Mouse (Mus musculus): ENCODE measurements around the gene Pank3. TPM values are rescaled to one million over a fixed set of nuclear protein-coding genes. Genes with fewer than 3 reads are reported as not detected.
A peak's percentile ranks its signal among the peaks of the same experiment; 100 is the strongest.

Pank3 gene
- 18.8 and 27.0 TPM in 2 replicates for total RNA-seq (2012; rRNA removed)

DNA sequence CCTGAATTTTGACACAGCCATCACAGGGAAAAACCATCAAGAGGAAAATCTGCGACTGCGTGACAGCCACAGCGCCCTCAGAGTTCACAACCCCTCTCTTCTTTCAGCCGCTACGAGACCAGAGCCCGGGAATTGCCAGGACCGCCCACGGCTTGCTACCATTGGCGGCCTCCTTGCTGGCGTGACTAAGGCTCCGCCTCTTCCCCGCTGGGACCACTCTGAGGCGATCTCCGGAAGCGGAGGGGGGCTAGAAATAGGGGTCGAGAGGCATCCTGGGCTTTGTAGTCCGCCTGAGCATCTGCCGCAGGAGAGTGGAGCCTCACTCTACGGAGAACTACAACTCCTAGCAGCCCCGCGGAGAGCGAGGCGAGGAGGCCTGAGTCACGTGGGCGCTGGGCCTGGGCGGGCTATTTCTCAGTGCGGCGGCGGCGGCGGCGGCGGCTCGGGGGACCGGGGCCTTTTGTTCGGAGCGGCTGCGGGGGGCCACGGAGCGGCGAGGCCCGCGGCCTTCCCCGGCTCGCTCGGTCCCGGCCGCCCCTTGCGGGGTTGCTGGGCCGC is at the start of gene Pank3:
Gene Pank3, plus strand, starts transcription at position 297 of the 558 bp plus-strand sequence.
- H3K9me3 ChIP-seq (ENCODE audit: control insufficient read depth, insufficient read depth, low read depth, low read length), result no peaks in the 10 kb centered on the region
- H3K9ac ChIP-seq (ENCODE audit: insufficient read depth, low read depth, low read length, poor library complexity, severe bottlenecking), result peak within 1 kb of the TSS; percentile 97
- peaks cover 2 to 5% of the 10 kb centered on the region in 2 experiments for H3K4me1 ChIP-seq (ENCODE audit: control insufficient read depth in 2 of 2, insufficient read depth in 2 of 2, low read length in 2 of 2, poor library complexity in 1 of 2)
- no peaks in the 10 kb centered on the region for H3K36me3 ChIP-seq (ENCODE audit: control insufficient read depth, insufficient read depth, low read length, poor library complexity, severe bottlenecking)
- in situ Hi-C loops (cut with MboI; ENCODE audit: low sequenced_read_pairs in 2 of 2, unreplicated experiment in 2 of 2), result no loop called here
- H3K27ac ChIP-seq (ENCODE audit: insufficient read depth, low read depth, low read length, poor library complexity, severe bottlenecking), result peak within 1 kb of the TSS; percentile 90
- peak; percentile 98 for DNase-seq (ENCODE audit: low read depth, low spot score)
- no peak for TF ChIP-seq ZC3H11A (IDR thresholded peaks at IDR 0.05; ENCODE audit: borderline replicate concordance, low read depth, low read length)
- no peak for TF ChIP-seq MAFK (IDR thresholded peaks at IDR 0.05; ENCODE audit: insufficient read depth, low read depth, low read length)
- TF ChIP-seq HCFC1 (IDR thresholded peaks at IDR 0.05; ENCODE audit: borderline replicate concordance, insufficient read depth, low read length), result peak; percentile 96
- peak within 1 kb of the TSS; percentile 95 to 96 for H3K4me3 ChIP-seq (ENCODE audit: insufficient read depth in 1 of 2, low read depth in 1 of 2, low read length in 2 of 2, poor library complexity in 1 of 2, severe bottlenecking in 1 of 2)

DNA sequence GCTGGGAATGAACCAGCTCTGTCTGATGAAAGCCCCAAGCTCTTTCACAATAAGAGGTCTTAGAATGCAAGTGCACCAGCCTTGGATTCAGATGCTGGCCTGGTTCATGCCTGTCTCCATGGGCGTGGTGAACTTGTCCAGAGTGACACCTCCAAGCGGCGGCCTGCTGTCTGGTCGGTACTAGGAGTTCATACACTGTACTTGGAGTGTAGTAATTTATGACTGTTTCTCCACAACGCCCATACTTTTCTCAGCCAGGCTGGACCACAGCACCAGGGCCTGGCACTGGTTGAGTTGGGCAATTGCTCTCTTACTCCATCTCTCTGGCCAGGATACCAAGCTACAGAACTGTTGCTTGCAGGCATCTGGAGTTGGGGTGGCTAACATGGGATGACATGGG is 45.4 kb upstream of the Pank3 start:
- no peak for DNase-seq (ENCODE audit: low read depth, low spot score)
- no peaks in the 10 kb centered on the region for H3K9me3 ChIP-seq (ENCODE audit: control insufficient read depth, insufficient read depth, low read depth, low read length)
- H3K9ac ChIP-seq (ENCODE audit: insufficient read depth, low read depth, low read length, poor library complexity, severe bottlenecking), result no peak overlapping the region
- in situ Hi-C loops (cut with MboI; ENCODE audit: low sequenced_read_pairs in 2 of 2, unreplicated experiment in 2 of 2), result no loop called here
- TF ChIP-seq ZC3H11A (IDR thresholded peaks at IDR 0.05; ENCODE audit: borderline replicate concordance, low read depth, low read length) (no peak), HCFC1 (IDR thresholded peaks at IDR 0.05; ENCODE audit: borderline replicate concordance, insufficient read depth, low read length) (no peak), ZNF384 (IDR thresholded peaks at IDR 0.05; ENCODE audit: low read depth, low read length) (no peak), CHD2 (IDR thresholded peaks at IDR 0.05; ENCODE audit: low read depth, low read length) (no peak), MAFK (IDR thresholded peaks at IDR 0.05; ENCODE audit: insufficient read depth, low read depth, low read length) (no peak)
- H3K4me1 ChIP-seq (ENCODE audit: control insufficient read depth in 2 of 2, insufficient read depth in 2 of 2, low read length in 2 of 2, poor library complexity in 1 of 2), result no peaks in the 10 kb centered on the region
- no peaks in the 10 kb centered on the region for H3K36me3 ChIP-seq (ENCODE audit: control insufficient read depth, insufficient read depth, low read length, poor library complexity, severe bottlenecking)
- H3K4me3 ChIP-seq (ENCODE audit: insufficient read depth in 1 of 2, low read depth in 1 of 2, low read length in 2 of 2, poor library complexity in 1 of 2, severe bottlenecking in 1 of 2), result no peak overlapping the region
- H3K27ac ChIP-seq (ENCODE audit: insufficient read depth, low read depth, low read length, poor library complexity, severe bottlenecking), result no peak overlapping the region

- Histone ChIP-seq H3K4me3 (ENCODE audit: insufficient read depth in 1 of 2, low read depth in 1 of 2, low read length in 2 of 2, poor library complexity in 1 of 2, severe bottlenecking in 1 of 2) (no peak overlapping the region), H3K36me3 (ENCODE audit: control insufficient read depth, insufficient read depth, low read length, poor library complexity, severe bottlenecking) (no peaks in the 10 kb centered on the region), H3K9ac (ENCODE audit: insufficient read depth, low read depth, low read length, poor library complexity, severe bottlenecking) (no peak overlapping the region), H3K27ac (ENCODE audit: insufficient read depth, low read depth, low read length, poor library complexity, severe bottlenecking) (no peak overlapping the region), H3K9me3 (ENCODE audit: control insufficient read depth, insufficient read depth, low read depth, low read length) (no peaks in the 10 kb centered on the region), H3K4me1 (ENCODE audit: control insufficient read depth in 2 of 2, insufficient read depth in 2 of 2, low read length in 2 of 2, poor library complexity in 1 of 2) (peaks cover 0 to 2% of the 10 kb centered on the region in 2 experiments; a peak in 1 of 4 replicates)
- DNase-seq (ENCODE audit: low read depth, low spot score), result no peak
- in situ Hi-C loops (cut with MboI; ENCODE audit: low sequenced_read_pairs in 2 of 2, unreplicated experiment in 2 of 2), result no loop called here
- TF ChIP-seq CHD2 (IDR thresholded peaks at IDR 0.05; ENCODE audit: low read depth, low read length) (no peak), ZC3H11A (IDR thresholded peaks at IDR 0.05; ENCODE audit: borderline replicate concordance, low read depth, low read length) (no peak), ZNF384 (IDR thresholded peaks at IDR 0.05; ENCODE audit: low read depth, low read length) (no peak), HCFC1 (IDR thresholded peaks at IDR 0.05; ENCODE audit: borderline replicate concordance, insufficient read depth, low read length) (no peak), MAFK (IDR thresholded peaks at IDR 0.05; ENCODE audit: insufficient read depth, low read depth, low read length) (no peak)
Observed at GRCm38 (mm10) chr11:35726341-35726846, 42.9 kb upstream of the Pank3 start.

DNA sequence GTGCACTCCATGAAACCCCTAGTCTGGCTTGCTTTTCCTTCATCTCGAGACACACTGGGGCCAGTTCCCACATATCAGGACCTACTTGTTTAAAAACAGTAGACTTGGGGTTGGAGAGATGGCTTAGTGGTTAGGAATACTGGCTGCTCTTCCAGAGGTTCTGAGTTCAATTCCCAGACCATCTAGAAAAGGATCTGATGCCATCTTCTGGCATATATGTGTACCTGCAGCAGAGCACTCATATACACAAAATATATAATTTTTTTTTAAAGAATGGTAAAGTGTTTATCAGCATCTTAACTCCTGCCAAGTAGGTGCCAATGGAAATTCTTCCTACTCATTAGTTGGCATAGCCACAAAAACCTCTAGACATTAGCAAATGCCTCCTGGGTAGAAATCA is 41.1 kb upstream of the Pank3 start:
- in situ Hi-C loops (cut with MboI; ENCODE audit: low sequenced_read_pairs in 2 of 2, unreplicated experiment in 2 of 2), result no loop called here

More for the DNA sequence above, 41.1 kb upstream of the Pank3 start:
- no peak for DNase-seq (ENCODE audit: low read depth, low spot score)
- no peak overlapping the region for H3K27ac ChIP-seq (ENCODE audit: insufficient read depth, low read depth, low read length, poor library complexity, severe bottlenecking)
- TF ChIP-seq CHD2 (IDR thresholded peaks at IDR 0.05; ENCODE audit: low read depth, low read length) (no peak), ZC3H11A (IDR thresholded peaks at IDR 0.05; ENCODE audit: borderline replicate concordance, low read depth, low read length) (no peak), ZNF384 (IDR thresholded peaks at IDR 0.05; ENCODE audit: low read depth, low read length) (no peak), MAFK (IDR thresholded peaks at IDR 0.05; ENCODE audit: insufficient read depth, low read depth, low read length) (no peak), HCFC1 (IDR thresholded peaks at IDR 0.05; ENCODE audit: borderline replicate concordance, insufficient read depth, low read length) (no peak)
- peaks cover 0 to 2% of the 10 kb centered on the region in 2 experiments; a peak in 1 of 4 replicates for H3K4me1 ChIP-seq (ENCODE audit: control insufficient read depth in 2 of 2, insufficient read depth in 2 of 2, low read length in 2 of 2, poor library complexity in 1 of 2)
- H3K9ac ChIP-seq (ENCODE audit: insufficient read depth, low read depth, low read length, poor library complexity, severe bottlenecking), result no peak overlapping the region
- H3K4me3 ChIP-seq (ENCODE audit: insufficient read depth in 1 of 2, low read depth in 1 of 2, low read length in 2 of 2, poor library complexity in 1 of 2, severe bottlenecking in 1 of 2), result no peak overlapping the region
- no peaks in the 10 kb centered on the region for H3K9me3 ChIP-seq (ENCODE audit: control insufficient read depth, insufficient read depth, low read depth, low read length)
- no peaks in the 10 kb centered on the region for H3K36me3 ChIP-seq (ENCODE audit: control insufficient read depth, insufficient read depth, low read length, poor library complexity, severe bottlenecking)

All from ES-E14 (cell line).